Mouse (Mus musculus): ENCODE data around the gene Rapgef4.

Rapgef4 gene

DNA sequence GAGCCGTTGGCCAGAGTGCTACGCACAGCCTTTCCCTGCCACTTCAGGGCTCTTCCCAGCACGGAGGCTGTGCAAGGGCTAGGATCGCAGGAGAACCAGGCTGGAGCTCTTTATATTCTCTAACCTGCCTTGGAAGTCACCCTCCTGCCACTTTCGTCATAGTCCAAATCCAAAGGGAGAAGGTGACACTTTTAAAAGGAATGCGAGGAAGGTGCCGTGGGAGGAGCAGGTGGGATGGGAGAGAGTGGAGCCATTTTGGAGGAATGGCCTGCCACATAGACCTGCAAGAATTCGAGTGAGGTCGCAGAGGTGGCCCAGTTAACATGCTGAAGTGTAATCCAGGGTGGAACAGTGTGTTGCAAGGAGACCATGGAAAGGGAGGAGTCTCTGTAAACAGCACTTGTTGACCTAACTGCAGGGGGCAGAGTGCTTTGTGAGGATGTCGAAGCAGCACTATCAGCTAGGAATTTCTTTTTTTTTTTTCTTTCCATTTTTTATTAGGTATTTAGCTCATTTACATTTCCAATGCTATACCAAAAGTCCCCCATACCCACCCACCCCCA, 94.0 kb downstream of the Rapgef4 start:
- DNase-seq (ENCODE audit: inconsistent ontology term) = no peak

DNA sequence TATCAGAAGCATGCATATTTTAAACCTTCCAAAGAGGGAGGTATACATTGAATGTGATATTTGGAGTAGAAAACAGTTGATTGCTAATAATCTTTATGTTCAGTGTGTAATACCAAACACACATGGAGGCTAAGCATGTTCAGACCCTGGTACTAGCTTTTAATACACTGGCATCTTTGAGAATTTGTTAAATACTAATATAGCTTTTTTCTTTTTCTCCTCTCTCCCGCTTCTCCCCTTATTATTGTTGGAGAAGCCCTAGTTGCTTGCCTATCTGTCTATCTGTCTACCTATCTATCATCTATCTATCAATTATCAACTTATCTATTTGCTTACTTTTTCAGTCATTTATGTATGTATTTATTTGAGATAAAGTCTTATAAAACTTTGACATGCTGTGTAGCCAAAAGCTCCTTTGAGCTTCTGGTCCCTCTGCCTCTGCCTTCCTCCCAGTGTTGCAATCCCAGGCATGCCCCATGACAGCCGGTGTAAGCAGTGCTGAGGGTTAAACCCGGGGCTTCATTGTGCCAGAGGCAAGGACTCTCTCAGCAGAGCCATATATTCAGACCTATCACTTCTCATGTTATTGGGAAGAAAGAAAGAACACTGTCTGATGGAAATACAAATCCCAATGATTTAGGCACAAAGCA, 96.6 kb downstream of the Rapgef4 start:
- DNase-seq (ENCODE audit: inconsistent ontology term) = no peak

DNA sequence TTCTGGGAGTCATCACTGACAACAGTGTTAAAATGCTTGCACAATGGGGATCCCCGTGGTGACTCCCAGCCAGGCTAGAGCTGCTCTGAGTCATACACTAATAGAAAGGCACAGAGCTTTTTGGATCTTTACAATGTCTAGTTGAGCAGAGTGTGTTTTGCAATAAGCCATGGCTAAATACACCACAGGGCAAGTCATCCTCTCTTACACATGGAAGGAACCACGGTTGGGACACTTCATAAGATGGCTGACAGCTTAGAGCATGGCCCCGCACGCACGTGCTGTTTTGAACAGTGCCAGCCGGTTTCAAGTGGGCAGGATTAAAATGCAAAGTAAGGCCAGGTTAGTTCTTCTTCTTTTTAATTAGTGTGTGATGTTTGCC, 97.1 kb downstream of the Rapgef4 start:
- DNase-seq (ENCODE audit: inconsistent ontology term) = peak; percentile 86

DNA sequence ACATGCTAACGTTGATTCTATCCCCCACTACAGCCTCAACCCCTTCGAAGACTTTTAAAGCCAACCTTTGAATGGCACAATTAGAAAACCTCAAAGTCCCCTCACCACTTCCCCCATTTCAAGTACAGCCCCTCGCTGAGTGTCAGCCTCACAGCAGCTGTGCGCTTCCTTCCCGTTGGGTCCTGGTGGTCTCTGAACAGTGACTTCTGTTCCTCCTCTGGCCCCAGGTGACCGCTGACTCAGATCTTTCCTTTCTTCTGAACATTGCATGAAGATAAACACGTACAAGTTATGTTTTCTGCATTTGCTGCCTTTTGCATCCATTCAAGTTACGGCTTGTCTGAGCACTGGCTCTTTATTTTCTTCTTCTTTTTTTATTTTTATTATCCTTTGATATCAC, 98.1 kb downstream of the Rapgef4 start:
- no peak for DNase-seq (ENCODE audit: inconsistent ontology term)

DNA sequence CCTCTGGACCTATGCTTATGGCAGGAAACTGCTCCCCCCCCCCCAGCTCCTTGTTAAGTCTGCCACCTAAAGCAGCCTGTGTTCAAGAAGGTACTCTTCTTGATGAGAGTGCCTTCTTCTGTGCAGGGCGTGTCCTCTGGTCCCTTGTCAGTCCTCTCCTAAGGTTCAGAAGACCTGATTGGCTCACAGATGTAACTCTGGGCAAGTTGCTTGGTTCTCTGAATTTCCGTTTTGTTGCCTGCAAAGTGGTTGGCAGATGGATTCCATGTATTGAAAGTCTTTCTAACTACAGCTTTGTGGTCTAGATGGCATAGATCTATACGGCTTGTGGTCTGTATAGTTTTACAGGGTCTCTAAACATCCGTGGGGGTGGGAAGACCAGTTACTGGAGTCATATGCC, 101.8 kb downstream of the Rapgef4 start:
- no peak for DNase-seq (ENCODE audit: inconsistent ontology term)

DNA sequence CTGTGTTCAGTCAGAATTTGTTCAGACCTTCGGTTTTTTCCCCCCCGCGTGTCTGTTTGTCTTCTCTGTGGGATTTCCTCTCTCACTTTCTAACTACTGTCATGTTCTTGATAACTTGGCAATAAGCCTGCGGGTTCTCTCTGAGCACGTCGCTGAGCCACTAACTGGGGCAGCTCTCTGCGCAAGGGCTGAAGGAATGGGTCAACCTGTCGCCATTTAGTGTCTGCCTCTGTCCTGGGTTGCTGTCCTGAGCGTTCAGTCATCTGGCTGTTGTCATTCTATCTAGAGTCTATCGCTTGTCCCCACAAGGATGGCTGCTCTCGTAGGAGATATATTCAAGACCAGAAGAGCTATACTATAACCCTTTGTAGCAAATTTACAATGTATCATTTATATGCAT, 107.8 kb downstream of the Rapgef4 start:
- DNase-seq (ENCODE audit: inconsistent ontology term) = no peak

DNA sequence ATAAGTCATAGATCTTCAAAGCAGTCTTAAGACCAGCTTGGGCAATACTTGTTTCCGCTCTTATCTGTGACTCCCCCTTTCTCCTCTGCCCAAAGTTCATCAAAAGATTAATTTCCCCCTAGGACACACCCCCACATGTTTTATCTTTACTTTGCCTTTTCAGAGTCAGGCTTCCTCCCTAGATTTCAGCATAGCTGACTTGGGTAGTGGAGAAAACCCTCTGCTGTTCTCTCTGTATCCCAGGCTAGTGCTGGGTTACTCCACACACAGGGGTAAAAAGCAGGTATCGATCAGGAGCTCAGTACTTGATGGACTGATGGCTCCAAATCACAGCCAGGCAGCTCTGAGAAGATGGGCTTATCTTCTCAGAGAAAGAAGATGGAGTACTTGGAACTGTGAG, 109.0 kb downstream of the Rapgef4 start:
- DNase-seq (ENCODE audit: inconsistent ontology term) = no peak

DNA sequence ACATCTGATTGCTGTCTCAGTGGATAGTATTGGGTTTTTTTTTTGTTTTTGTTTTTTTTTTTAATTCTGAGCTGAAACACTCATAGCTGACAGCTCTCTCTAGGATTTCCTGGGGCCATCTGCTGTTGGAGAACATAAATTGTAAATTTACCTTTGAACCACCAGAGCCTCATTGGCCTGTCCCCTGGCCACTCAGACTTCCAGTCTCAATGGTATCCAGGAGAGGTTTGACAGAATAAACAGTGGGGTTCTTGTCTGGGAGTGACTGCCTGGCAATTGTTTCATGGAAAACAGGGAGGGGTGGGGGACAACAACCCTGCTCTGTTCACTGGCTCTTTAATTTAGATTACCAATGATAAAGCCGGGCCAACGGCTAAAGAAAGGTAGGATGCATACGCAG, 111.0 kb downstream of the Rapgef4 start:
- DNase-seq (ENCODE audit: inconsistent ontology term) = no peak

DNA sequence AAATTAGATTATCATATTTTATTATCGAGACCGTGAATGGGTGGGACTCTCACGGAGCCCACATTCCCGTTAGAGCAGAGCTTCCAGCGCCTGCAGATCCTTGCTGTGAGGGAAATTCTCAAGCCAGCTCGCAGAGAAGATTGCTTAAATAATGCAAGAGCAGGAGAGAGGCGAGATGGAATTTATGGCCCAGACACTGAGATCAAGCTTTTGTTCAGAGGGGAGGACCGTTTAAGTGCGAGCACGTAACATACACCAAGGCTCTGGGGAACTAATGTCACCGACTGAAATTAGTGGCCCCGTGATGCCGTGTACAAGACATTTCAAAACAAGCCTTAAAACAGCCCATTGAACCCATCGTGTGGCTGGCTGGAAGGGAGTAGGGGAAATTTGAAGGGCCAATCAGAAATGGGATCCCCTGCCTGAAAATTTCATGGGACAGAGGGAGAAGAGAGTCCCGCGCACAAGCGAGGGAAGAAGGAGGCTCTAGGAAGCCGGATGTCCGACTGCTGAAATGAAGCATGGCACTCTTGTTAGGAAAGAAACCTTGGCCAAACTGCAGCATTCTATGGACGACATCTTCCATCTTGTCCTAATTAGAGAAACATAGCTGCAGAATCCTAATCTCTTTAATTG, 112.5 kb downstream of the Rapgef4 start:
- no peak for DNase-seq (ENCODE audit: inconsistent ontology term)

DNA sequence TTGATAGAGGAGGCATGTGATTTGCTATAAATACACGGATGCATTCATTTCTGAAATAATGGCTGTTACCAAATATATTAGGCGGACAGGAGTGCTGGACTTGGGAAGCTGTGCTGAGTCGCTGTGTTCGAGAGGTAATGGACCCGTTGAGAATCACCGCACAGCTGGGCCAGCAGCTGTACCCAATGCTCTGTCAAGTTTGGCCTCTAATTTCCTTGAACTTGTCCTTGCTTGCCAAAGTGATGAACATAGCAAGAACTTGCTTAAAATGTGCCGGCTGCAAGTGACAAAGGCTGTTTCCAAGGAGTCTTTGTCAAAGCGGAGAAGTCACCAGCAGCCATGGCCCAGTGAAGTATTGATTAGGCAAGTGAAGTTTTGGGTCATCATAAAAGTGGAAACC, 113.0 kb downstream of the Rapgef4 start:
- DNase-seq (ENCODE audit: inconsistent ontology term) = no peak

DNA sequence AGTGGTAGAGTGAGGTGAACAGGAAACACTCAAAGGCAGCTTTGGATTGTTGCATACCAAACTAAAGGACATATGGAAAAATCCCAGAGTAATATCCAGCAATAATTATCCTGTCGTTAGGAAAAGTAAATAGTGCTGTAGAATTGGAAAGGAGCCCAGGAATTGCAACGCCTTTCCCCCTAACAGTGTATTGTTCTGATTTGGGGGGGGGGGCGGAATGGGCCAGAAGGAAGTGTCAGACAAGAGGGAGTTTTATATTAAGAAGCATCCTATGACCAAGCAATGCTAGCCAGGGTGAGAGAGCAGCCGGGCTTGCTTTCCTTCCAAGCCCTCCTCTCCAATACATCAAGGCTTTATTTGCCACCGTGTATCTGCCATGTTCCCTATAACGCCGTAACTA, 113.4 kb downstream of the Rapgef4 start:
- no peak for DNase-seq (ENCODE audit: inconsistent ontology term)

DNA sequence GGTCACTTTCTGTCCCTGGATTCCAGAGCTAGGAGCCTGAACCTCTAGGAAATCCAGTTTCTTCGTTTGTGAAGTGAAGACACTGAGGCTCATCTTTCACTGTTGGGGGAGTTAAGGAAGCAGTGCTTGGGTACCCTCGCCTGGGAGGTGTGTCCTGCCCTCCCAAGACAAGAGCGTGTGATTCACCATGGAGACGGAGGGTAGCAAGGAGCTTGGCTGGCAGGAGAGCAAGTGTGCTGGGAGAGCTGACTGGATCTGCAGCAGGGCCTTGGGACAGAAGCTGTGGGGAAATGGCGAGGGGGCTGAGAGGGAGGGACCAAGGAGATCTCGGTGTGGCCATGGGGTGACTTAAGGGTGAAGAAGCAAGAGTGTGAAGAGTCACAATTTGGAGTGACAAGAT, 114.0 kb downstream of the Rapgef4 start:
- DNase-seq (ENCODE audit: inconsistent ontology term) = no peak

DNA sequence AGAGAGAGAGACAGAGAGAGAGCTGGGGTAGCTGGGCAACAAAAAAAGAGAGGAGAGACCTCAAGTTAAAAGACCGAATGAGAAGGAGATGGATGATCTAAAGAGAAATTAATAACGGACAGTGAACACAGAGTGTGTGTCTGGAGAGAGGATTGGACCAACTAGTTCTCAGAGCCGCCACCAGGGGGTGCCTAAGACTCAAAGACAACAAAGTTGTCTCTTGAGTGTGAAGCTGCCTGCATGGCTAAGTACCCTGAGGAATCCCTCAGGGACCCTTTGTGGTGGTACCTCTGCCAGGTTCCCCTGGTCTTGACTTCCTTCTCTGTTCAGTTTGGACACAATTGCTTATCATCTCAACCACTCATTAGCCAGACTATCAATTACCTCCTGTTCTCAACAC, 115.3 kb downstream of the Rapgef4 start:
- DNase-seq (ENCODE audit: inconsistent ontology term) = peak; percentile 56

DNA sequence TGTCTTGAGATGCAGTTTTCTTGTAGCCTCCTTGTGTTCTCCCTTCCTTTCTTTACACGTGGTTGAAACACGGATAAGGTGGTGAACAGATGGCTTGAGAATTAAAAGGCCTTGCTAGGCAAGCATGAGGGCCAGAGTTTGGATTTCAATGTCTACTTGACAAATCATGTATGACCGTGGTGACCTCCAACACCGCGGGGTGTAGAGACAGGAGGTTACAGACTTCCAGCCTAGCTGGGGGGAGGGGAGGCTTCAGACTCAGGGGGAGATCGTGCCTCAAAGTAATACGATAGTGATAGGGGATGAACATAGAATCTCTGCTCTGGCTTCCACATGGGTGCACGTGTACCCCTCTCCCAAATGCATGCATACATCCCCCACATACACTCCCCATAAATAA, 117.3 kb downstream of the Rapgef4 start:
- no peak for DNase-seq (ENCODE audit: inconsistent ontology term)

DNA sequence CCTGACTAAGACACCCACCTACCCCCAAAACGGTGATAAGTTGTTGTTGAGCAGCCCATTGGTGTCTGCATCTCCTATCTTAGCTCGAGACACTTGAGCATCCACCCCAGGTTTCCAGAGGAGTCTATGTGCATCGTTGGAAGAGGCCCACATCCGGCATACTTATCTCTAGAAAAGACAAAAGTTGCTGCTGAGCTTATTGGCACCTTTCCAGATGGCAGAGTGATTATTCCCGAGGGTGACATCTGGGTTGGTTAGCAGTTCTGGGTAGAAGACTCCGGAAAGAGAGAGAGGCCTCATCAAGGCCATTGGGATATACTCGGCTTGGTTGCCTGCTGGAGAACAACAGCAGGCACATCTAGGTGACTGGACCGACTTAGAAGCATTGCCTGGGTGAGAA, 123.6 kb downstream of the Rapgef4 start:
- DNase-seq (ENCODE audit: inconsistent ontology term) = no peak

DNA sequence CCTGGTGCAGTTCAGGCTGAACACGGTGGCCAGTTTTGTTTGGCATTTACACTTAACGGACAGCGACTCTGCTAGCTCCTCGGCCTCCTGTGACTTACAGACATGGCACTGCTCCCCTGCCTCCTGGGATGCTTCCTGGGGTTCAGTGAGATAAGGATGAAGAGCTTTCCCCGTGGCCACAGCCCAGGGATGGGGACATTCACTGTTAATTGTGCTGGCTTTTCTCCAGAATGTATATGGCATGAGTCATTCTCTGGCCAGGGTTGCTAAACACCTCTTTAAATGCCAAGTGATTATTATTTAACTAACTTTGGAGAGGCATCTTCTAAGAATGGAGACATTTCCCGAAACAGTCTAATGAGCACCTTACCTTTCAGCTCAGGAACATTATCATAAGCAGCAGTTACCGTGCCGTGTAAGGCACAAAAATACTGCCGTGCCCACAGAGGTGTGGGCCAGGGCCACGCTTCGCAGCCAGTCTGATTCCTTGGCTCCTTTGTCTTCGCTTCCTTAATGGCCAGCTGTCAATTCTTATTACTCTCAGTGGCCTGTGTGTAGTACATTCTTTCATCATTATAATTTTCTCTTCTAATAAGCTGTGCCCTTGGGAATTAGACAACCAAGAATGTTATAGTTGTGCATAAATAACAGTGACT, 126.6 kb downstream of the Rapgef4 start:
- DNase-seq (ENCODE audit: inconsistent ontology term) = peak; percentile 89

DNA sequence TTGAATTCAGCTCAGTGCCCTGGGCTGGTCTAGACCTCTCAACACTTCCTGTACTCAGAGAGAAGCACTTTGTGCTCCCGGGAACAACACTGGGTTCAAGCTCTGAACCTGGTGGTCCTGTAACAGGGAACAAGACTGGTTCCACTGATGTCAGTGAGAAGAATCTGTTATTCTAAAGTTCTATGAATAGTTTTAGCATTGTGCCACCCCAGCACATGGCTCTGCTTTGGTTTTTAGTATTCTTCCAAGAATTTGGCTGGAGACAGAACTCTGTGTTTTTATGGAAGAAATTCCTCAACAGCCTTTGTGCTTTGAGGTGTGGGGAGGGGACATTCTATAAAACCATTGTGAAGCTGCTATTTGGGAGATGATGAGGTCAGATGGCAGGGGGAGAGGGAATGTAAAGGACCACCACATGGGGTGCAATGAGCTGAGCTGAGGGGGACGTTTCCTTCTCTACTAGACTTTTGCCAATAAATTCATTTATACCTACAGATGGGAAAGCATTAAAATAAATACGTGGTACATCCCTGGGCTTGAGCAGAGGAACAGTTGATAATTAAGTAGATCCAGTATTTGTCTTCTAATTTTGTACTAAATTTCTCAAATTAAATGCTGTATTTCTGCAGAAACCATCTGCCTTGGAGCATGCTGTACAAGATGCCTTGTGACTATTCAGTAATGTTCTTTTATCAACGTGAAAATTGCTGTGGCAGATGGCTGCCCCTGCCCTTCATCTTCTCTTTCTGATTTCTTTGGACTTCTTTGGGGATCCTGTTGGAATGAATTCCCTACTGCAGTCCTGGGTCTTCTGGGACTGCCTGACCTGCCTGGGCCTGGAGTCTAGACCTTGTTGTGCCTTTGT, 127.6 kb downstream of the Rapgef4 start:
- DNase-seq (ENCODE audit: inconsistent ontology term) = peak; percentile 82

DNA sequence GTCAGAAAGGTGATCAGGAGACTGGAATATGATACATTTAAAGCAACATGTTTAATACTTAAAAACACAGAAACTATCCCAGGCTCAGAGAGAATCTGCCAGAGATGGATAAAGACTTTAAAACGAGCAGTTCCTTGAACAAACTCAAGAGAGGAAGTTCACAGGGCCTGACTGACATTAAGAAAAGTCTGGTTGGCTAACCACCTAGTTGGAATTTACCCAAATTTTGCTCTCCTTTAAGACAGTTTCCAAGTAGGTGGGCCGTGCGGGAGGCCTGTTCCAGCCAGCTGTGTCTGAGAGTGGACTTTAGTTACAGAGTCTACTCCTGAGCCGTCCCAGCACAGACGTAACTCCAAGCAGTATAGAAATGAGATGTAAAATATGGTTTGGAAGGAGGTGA, 129.4 kb downstream of the Rapgef4 start:
- DNase-seq (ENCODE audit: inconsistent ontology term) = no peak

DNA sequence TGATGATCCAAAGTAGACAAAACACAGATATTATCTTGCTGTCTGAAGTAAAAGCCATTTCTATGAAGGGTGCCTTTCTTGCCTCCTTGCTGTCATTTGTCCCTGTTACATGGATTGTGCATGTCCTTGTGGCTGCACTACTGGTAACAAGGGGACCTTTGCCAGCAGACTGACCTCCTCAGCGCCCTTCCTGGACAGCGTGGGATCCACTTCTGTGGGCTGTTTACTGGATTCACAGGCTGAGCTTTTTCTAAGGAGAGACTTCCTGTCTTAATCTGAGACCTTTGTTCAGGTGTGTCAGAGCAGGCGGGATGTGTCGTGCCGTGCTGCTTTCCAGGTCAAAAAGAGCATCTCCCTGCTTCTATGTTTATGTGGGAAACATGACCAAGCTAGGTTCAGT, 132.7 kb downstream of the Rapgef4 start:
- no peak for DNase-seq (ENCODE audit: inconsistent ontology term)

DNA sequence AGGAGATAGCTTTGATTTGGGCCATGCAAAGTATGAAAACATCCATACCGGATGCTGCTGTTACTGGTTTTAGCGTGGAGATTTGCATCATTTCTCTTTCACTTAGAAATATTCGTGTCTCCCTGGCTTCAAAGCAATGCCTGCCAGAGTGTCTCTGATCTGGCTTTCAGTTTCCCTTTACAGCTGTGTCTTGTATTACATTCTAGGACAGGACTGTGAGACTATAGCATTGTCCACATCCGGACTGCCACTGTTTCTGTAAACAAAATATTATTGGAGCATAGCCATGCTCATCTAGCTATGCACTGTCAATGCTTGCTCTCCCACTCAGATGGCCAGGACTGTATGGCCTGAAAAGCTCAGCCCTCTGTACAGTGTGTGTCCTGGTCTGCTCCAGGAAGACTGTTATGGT, 133.1 kb downstream of the Rapgef4 start:
- DNase-seq (ENCODE audit: inconsistent ontology term) = no peak

DNA sequence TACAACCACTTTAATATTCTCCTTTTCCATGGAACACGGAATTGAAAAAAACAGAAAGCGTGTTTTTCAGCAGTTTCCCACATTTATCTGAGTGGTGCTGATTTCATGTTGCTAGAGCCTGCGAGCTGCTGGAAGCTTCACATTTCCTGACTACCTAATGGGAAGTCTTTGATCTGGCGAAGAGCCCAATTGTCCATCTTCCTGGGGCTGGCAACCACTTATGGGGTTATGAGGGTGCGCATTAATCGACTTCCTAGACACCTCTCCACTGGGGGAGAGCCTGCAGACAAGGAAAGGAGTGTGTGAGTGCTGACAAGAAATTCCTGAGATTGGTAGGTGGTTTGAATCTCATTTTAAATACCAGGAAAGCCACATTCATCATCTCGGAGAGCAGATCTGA, 135.1 kb downstream of the Rapgef4 start:
- DNase-seq (ENCODE audit: inconsistent ontology term) = no peak

DNA sequence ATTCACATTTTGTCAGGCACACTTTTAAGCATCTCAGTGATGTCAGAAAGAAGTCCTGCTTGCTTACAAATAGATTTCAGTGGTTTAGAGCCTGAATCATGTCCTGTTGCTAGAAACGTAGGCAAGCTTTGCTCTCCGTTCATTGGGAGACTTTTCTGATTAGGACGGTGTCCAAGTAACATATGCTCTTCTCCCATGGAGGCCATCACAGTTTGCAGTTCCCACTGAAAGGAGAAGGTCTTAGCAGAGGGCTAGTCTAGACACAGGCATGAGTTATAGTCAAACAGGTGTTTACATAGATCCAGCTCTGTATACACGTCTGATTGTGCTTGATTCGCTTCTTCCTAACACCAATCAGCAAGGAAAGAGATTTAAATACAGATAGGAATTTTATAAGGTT, 135.7 kb downstream of the Rapgef4 start:
- DNase-seq (ENCODE audit: inconsistent ontology term) = no peak
